Mouse (Mus musculus) erythroblast, embryonic 14.5 days (primary cell): ENCODE results near the gene Palm.

Experiments used
- GATA1 ChIP-seq: IDR thresholded peaks from 2 replicates; pipeline ENCODE4 v1.6.1; 2012; ENCODE audit warnings: low read length, inconsistent platforms, mixed read lengths
- TAL1 ChIP-seq: IDR thresholded peaks from 3 replicates; pipeline ENCODE4 v1.6.1; 2012; ENCODE audit warnings: low read length, inconsistent platforms, mixed read lengths

DNA sequence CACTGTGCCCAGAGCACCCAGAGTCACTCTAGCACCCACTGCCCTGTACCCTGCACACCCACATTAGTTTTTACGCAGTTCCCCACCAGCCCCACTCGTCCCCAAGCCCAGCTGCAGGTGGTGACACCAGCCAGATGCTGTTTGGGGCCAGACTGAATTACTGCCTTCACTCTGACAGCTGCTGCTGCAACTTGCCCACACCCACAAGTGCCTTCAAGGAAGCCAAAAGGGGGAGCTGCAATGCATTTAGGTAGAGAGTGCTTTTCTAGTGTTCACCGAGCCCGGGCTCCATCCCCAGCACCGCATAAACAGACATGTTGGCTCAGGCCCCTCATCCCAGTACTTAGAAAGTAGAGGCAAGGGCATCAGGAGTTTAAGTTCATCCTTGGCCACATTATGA is 11.4 kb upstream of the Palm start:
- TF ChIP-seq GATA1, result no peak
- TF ChIP-seq TAL1, result no peak
